Mouse (Mus musculus) CD4-positive naive resting alpha-beta T cell, adult 76 days (primary cell): ENCODE results near the gene Pimreg. TPM values are rescaled to one million over a fixed set of nuclear protein-coding genes. Genes with fewer than 3 reads are reported as not detected.

Experiments used
- total RNA-seq: library from RNA; stranded (reverse); gene quantifications from one replicate; pipeline ENCODE4 v1.2.4, GENCODE M21; 2023

The Pimreg gene
- total RNA-seq, result 0.50 TPM

DNA sequence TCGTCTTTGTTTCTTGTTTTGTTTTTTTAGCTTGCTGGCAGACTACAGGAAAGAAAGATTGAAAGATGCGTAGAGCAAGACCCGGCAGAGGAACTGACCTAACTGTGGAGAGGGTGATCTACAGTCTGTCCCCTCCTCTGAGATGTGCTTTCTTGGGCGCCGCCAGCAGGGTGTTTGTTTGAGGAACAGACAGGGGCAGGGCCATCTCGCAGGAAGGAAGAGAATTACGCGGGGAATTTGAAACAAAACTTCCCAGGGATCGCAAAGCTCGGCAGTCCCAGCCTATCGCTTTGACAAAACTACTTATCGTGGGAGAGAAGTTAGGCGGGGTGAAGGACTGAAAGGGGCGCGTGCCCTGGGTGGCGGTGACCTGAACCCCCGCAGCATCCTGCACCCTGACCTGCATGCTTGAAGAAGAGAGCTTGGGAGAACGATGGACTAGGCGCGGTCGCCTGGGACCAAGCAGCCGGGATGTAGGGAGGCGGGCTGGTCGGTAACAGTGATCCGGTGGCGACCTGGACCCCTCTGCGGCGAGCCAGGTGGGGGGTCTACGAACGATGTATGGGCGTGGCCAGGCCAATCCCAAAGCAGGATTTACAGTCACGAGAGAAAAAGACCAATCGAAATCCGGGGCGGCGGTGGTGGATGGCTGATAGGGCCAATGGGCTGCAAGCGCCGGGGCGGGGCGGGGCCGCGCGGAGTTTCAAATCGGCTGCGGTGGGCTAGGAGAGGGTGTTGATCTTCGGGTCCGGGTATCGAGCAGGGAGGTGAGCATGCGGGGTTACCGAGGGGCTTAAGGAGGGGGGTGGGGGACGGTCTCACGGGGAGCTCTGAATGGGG, at the start of gene Pimreg:
Gene Pimreg, plus strand, starts transcription at position 265 of the 840 bp plus-strand sequence.

DNA sequence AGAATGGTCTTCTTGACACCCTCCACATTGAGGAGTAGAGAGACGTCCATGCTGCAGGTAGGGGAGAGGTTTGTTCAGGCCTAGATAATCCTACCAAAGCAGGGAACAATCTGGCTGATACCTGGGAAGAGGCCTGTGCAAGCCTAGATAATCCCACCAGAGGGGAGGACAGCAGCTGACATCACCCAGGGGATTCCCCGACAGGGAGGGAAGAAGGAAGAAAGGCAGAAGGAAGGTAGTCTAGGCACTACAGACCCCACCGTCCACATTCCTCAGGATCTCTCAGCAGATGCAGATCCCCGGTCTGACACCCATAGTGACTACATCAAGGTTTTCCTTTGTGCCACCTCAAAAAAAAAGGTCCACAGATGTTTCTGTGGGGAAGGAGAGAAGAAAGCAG, 4.4 kb upstream of the Pimreg start, which contains the start of gene Aipl1:
Gene Aipl1, minus strand, starts transcription at position 101 of the 400 bp plus-strand sequence.

Other genes with a start within 250 kb of the Pimreg start
- not detected for gene Aipl1, start 4.5 kb upstream of the Pimreg start, total RNA-seq
- gene Pitpnm3, start 93.7 kb downstream of the Pimreg start, total RNA-seq, result 0.15 TPM
- 0.70 TPM for gene Gm43951, start 164.8 kb downstream of the Pimreg start, total RNA-seq
- gene 4933427D14Rik, start 165.4 kb downstream of the Pimreg start, total RNA-seq, result 11.8 TPM
- gene Txndc17, start 165.5 kb downstream of the Pimreg start, total RNA-seq, result 23.4 TPM
- gene Med31, start 173.6 kb downstream of the Pimreg start, total RNA-seq, result 19.5 TPM
- not detected for gene Slc13a5, start 225.2 kb downstream of the Pimreg start, total RNA-seq